Mouse (Mus musculus) neural tube, embryonic 12.5 days (tissue): Measurements from ENCODE around the gene Ncln. TPM values are rescaled to one million over a fixed set of nuclear protein-coding genes. Genes with fewer than 3 reads are reported as not detected.
"Not testable (repeated sequence)": the region's sequence is repeated elsewhere in the genome, so short reads cannot be mapped to it uniquely, and the experiment has no call there.

Experiments used
- ATAC-seq: fragments of 200-750 bp; cut with Nextera tagmentation; 2 replicates; pipeline ENCODE4 v1.8.0; 2017; ENCODE audit warnings: low read depth, mild to moderate bottlenecking, moderate TSS enrichment, moderate library complexity; ENCODE audit not compliant: low FRiP score
- H3K27ac ChIP-seq: fragments of 300-500 bp; sonication (generic); 2 replicates; pipeline ENCODE4 v1.5.1; 2016
- H3K27me3 ChIP-seq: fragments of 300-500 bp; sonication (generic); replicated peaks from 2 replicates; pipeline ENCODE4 v1.6.1; 2016; ENCODE audit warnings: mild to moderate bottlenecking
- H3K36me3 ChIP-seq: fragments of 300-500 bp; sonication (generic); 2 replicates; pipeline ENCODE4 v1.6.1; 2016; ENCODE audit warnings: mild to moderate bottlenecking
- H3K4me1 ChIP-seq: fragments of 300-500 bp; sonication (generic); 2 replicates; pipeline ENCODE4 v1.6.1; 2016
- H3K4me2 ChIP-seq: fragments of 300-500 bp; sonication (generic); replicated peaks from 2 replicates; pipeline ENCODE4 v1.6.1; 2016; ENCODE audit warnings: mild to moderate bottlenecking
- H3K4me3 ChIP-seq: fragments of 300-500 bp; sonication (generic); 2 replicates; pipeline ENCODE4 v1.5.1; 2016
- H3K9ac ChIP-seq: fragments of 300-500 bp; sonication (generic); 2 replicates; pipeline ENCODE4 v1.6.1; 2016; ENCODE audit warnings: mild to moderate bottlenecking
- H3K9me3 ChIP-seq: fragments of 300-500 bp; sonication (generic); 2 replicates; pipeline ENCODE4 v1.6.1; 2016; ENCODE audit warnings: mild to moderate bottlenecking
- WGBS: fragments of 180-500 bp; shearing (Covaris S2); methylation state at CpG from one replicate; pipeline ENCODE4 v1.1.7; 2016; 5-methylcytosine and 5-hydroxymethylcytosine counted together
- polyA plus RNA-seq: library from polyadenylated mRNA; unstranded; fragments of >200 nt; fragmentation: Nextera tagmentation; extraction: Ambion mirVana; gene quantifications from 2 replicates; pipeline ENCODE4 v1.2.1, GENCODE M21; 2016

The Ncln gene
- polyA plus RNA-seq, 1 experiment from 2014 or later: 78.4 TPM

- Histone ChIP-seq H3K4me1 (no peaks in the 10 kb centered on the region), H3K9me3 (no peaks in the 10 kb centered on the region), H3K4me2 (no peak overlapping the region), H3K4me3 (no peak overlapping the region), H3K27ac (no peak overlapping the region), H3K27me3 (peaks cover 93% of the 10 kb centered on the region), H3K9ac (no peak overlapping the region), H3K36me3 (no peaks in the 10 kb centered on the region)
- no peak for ATAC-seq
- WGBS: 58% methylated on average over 12 of the region's 12 CpGs
Observed at GRCm38 (mm10) chr10:81456983-81457563, 39.1 kb downstream of the Ncln start.

- Histone ChIP-seq H3K4me2 (no peak within 1 kb of the TSS), H3K36me3 (no peaks in the 10 kb centered on the region), H3K9me3 (no peaks in the 10 kb centered on the region), H3K27me3 (peaks cover 91% of the 10 kb centered on the region), H3K27ac (no peak within 1 kb of the TSS), H3K9ac (no peak within 1 kb of the TSS), H3K4me3 (no peak within 1 kb of the TSS), H3K4me1 (no peaks in the 10 kb centered on the region)
- no peak for ATAC-seq
- 64% methylated on average over 28 of the region's 28 CpGs for WGBS
Observed at GRCm38 (mm10) chr10:81455181-81455895, 40.9 kb downstream of the Ncln start, which contains the start of gene Nfic. TSS of gene Nfic (minus strand) at chr10:81455635.

- WGBS: 72% methylated on average over 2 of the region's 2 CpGs
- H3K27me3 ChIP-seq: peaks cover 79% of the 10 kb centered on the region
- no peaks in the 10 kb centered on the region for H3K36me3 ChIP-seq
Observed at GRCm38 (mm10) chr10:81454106-81454505, 42.1 kb downstream of the Ncln start.

GRCm38 (mm10) chr10:81452947-81453288 lies 43.3 kb downstream of the Ncln start:
- Histone ChIP-seq H3K27ac (no peak overlapping the region), H3K4me1 (no peaks in the 10 kb centered on the region), H3K4me2 (0 out of 2 replicates have a peak overlapping the region, but pooled peaks have one; percentile 5), H3K9ac (no peak overlapping the region), H3K9me3 (no peaks in the 10 kb centered on the region), H3K36me3 (no peaks in the 10 kb centered on the region), H3K27me3 (peaks cover 72% of the 10 kb centered on the region), H3K4me3 (no peak overlapping the region)
- ATAC-seq: no peak
- 6% methylated on average over 14 of the region's 14 CpGs for WGBS

More at GRCm38 (mm10) chr10:81454106-81454505, 42.1 kb downstream of the Ncln start:
- Histone ChIP-seq H3K4me2 (no peak overlapping the region), H3K9me3 (no peaks in the 10 kb centered on the region), H3K9ac (no peak overlapping the region), H3K4me1 (no peaks in the 10 kb centered on the region), H3K4me3 (no peak overlapping the region), H3K27ac (no peak overlapping the region)
- ATAC-seq: no peak

DNA sequence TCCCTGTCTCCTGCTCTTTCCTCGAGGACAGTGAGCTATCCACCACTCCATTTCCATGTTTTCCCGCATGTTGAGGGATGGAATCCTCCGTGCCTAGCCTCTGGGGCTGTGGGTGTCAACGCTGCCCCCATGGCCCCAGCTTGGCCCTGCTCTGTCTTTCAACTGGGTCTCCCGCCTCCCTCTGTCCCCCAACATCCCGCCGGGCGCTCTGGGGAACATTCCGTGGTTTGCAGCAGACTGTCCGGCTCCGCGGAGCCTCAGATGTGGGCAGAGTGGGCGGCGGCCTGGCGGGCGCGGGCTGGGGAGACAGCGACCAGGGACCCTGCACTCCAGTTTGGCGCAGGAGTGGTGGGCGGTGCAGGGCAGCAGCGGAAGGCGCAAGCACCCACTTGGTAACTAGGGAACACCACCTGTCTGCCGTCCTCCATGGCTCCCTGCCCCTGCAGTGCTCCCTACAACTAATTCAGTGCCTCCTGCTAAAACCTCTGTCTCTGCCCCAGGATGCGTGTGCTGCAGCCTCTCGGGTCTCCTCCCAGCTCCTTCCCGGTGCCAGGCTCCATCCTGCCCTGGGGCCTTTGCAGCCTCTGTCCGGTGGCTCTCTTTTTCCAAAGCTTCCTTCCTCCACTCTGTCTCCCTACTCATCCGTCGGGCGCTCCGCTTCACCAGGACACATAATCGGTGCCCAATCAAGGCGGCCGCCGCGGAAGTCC lies 43.8 kb downstream of the Ncln start:
- H3K36me3 ChIP-seq: no peaks in the 10 kb centered on the region
- peaks cover 66% of the 10 kb centered on the region for H3K27me3 ChIP-seq
- H3K4me3 ChIP-seq: no peak overlapping the region
- 0 out of 2 replicates have a peak overlapping the region, but pooled peaks have one; percentile 5 for H3K4me2 ChIP-seq
- no peak for ATAC-seq
- H3K9ac ChIP-seq: no peak overlapping the region
- 9% methylated on average over 36 of the region's 36 CpGs for WGBS
- no peaks in the 10 kb centered on the region for H3K4me1 ChIP-seq
- H3K9me3 ChIP-seq: no peaks in the 10 kb centered on the region
- H3K27ac ChIP-seq: no peak overlapping the region

GRCm38 (mm10) chr10:81451365-81451745 lies 44.8 kb downstream of the Ncln start:
- ATAC-seq: no peak

GRCm38 (mm10) chr10:81450641-81451364 lies 45.4 kb downstream of the Ncln start:
- Histone ChIP-seq H3K27me3 (peaks cover 50% of the 10 kb centered on the region), H3K4me2 (no peak overlapping the region), H3K4me3 (no peak overlapping the region), H3K36me3 (no peaks in the 10 kb centered on the region), H3K9me3 (no peaks in the 10 kb centered on the region), H3K4me1 (no peaks in the 10 kb centered on the region), H3K27ac (no peak overlapping the region), H3K9ac (no peak overlapping the region; the same call in 1 of the 2 replicates)
- WGBS: 62% methylated on average over 9 of the region's 9 CpGs
- peak; percentile 17; the same call in 1 of the 2 replicates for ATAC-seq

More at GRCm38 (mm10) chr10:81451365-81451745, 44.8 kb downstream of the Ncln start:
- Histone ChIP-seq H3K9me3 (no peaks in the 10 kb centered on the region), H3K4me3 (no peak overlapping the region), H3K27me3 (peaks cover 56% of the 10 kb centered on the region), H3K4me2 (no peak overlapping the region), H3K9ac (no peak overlapping the region; the same call in 1 of the 2 replicates), H3K27ac (no peak overlapping the region), H3K36me3 (no peaks in the 10 kb centered on the region), H3K4me1 (no peaks in the 10 kb centered on the region)
- WGBS: 67% methylated on average over 6 of the region's 6 CpGs

DNA sequence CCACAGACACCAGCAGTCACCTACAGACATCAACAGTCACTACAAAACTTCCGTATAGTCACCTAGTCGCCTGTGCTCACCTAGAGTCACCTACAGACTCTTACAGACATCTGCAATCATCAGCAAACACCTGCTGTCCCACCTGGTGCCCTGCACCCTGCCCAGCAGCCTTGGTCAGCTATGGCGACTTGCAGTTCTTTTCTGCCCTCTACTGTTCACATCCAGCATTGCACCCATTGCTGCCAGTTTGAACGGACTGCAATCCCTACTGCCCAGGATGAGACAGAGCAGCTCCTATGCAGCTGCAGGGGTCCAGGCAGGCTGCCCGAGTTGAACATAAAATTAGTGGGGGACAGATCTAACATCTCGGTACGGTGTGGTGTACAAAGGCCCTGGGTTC lies 46.1 kb downstream of the Ncln start:
- peaks cover 44% of the 10 kb centered on the region for H3K27me3 ChIP-seq
- H3K9ac ChIP-seq: no peak overlapping the region
- H3K4me2 ChIP-seq: no peak overlapping the region
- H3K4me1 ChIP-seq: no peaks in the 10 kb centered on the region
- H3K27ac ChIP-seq: no peak overlapping the region
- no peaks in the 10 kb centered on the region for H3K9me3 ChIP-seq
- peak; percentile 67; the same call in 1 of the 2 replicates for ATAC-seq
- 2% methylated on average over 7 of the region's 7 CpGs for WGBS
- H3K36me3 ChIP-seq: no peaks in the 10 kb centered on the region
- no peak overlapping the region for H3K4me3 ChIP-seq

DNA sequence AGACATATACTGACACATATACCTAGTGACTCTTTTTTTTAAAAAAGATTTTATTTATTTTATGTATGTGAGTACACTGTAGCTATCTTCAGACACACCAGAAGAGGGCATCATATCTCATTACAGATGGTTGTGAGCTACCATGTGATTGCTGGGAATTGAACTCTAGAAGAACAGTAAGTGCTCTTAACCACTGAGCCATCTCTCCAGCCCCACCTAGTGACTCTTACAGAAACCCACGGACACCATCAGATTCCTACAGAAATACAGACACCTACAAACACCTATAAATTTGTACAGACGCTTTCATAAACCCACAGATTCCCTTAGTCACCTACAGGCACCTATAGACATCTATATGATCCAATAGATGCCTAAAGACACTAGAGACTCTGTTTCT lies 50.7 kb downstream of the Ncln start:
- H3K27me3 ChIP-seq, H3K4me2 ChIP-seq, H3K27ac ChIP-seq, H3K4me1 ChIP-seq, H3K9ac ChIP-seq, H3K4me3 ChIP-seq, H3K9me3 ChIP-seq, H3K36me3 ChIP-seq, ATAC-seq: not testable (repeated sequence)
- WGBS: 29% methylated on average over 2 of the region's 2 CpGs

DNA sequence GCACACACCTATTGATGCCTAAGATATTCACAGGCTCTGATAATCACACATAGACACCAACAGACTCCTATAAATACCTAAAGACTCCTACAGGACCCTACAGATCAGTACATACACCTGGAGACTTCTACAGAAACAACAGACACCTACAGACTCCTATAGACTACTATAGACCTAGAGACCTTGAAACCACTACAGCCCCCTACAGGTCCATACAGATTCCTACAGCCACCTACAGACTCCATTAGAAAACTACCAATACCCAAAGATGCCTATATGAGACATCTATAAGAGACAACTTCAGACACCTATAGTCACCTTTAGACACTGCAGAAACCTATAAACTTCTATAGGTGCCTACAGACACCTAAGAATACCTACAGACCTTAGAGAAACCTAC lies 55.2 kb downstream of the Ncln start:
- 0 out of 2 replicates have a peak, but pooled peaks cover 2% of the 10 kb centered on the region for H3K27me3 ChIP-seq
- no peak overlapping the region for H3K27ac ChIP-seq
- no peaks in the 10 kb centered on the region for H3K4me1 ChIP-seq
- ATAC-seq: no peak
- no peaks in the 10 kb centered on the region for H3K9me3 ChIP-seq
- H3K36me3 ChIP-seq: no peaks in the 10 kb centered on the region
- no peak overlapping the region for H3K4me3 ChIP-seq
- H3K4me2 ChIP-seq: no peak overlapping the region
- H3K9ac ChIP-seq: no peak overlapping the region
